Mouse (Mus musculus) CD8-positive naive resting alpha-beta T cell, adult 2 months (primary cell): ENCODE results near the gene Pmis2.

Experiments used
- DNase-seq, 2 experiments: peaks; one replicate each; pipeline ENCODE4 v3.0.0; 2022; ENCODE audit warnings: low read depth in 2 of 2, low spot score in 2 of 2

The Pmis2 gene

DNA sequence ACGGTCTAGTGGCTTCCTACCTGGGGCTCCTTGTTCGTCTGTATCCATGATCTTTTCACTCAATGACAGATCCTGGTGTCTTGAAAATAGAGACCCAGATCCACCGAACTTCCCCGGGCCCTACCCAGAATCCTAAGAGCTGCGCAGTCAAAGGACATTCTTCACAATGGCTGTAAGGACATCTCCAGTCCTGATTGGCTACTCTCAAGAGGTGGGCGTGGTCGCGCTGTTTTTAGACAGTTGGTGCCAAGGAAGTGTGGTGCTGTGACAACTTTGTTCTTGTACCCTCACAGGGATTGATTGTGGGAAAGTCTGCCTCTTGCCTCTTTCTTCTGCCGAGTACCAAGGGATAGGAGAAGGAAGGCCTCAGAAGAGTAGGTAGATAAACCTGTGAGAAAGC, at the start of gene Pmis2:
Gene Pmis2, minus strand, starts transcription at position 126 of the 400 bp plus-strand sequence.
- DNase-seq: no peak

DNA sequence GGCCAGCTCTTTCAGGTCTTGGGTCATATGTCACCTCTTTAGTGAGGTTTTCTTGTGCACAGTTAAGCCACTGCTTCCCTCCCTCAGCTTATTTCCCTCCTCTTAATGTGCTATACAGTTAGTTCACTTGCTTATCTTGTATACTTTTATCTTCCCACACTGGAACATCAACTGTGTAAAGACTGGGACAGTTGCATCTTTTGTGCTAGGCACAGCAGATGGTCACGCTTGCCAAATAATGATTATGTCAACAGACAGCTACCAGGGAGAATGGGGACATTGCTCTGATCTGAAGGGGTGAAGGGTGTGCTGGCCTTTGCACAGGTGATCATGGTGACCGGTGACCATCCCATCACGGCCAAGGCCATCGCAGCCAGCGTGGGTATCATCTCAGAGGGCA, 48.3 kb upstream of the Pmis2 start:
- no peak for DNase-seq

DNA sequence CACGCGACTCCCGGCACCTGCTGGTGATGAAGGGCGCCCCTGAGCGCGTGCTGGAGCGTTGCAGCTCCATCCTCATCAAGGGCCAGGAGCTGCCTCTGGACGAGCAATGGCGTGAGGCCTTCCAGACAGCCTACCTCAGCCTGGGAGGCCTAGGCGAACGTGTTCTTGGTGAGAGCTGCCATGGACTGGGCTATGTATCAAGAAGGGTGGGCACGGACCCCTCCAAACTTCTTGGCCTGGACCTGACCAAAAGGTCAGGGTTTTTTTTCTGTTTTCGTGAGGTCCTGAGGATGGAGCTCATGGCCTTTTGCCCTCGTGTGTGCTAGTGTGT, 46.3 kb upstream of the Pmis2 start:
- DNase-seq: no peak

DNA sequence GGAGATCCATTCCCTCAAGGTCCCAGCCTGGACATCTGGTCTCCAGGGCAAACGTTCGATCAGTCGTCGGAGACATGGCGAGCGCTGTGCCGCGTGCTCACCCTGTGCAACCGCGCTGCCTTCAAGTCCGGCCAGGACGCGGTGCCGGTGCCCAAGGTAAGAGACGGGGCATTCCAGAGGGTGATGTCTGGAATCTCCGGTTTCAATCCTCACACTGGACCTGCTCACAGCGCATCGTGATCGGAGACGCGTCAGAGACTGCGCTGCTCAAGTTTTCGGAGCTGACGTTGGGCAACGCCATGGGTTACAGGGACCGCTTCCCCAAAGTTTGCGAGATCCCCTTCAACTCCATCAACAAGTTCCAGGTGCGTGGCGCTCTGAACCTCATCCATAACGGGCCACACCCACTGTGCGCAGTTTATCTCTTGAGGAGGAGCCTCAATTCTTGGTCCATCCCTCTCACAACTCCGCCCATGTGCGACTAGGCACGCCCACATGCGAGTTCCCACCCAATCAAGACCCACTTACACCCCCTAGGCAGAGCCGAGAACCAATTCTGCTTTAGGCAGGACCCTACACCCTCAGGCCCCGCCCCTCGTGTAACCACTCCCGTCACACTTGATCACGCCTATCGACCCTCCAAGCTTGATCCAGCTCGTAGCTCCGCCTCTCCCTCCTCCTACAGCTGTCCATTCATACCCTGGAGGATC, 45.8 kb upstream of the Pmis2 start:
- peak; percentile 33 to 61 for DNase-seq

DNA sequence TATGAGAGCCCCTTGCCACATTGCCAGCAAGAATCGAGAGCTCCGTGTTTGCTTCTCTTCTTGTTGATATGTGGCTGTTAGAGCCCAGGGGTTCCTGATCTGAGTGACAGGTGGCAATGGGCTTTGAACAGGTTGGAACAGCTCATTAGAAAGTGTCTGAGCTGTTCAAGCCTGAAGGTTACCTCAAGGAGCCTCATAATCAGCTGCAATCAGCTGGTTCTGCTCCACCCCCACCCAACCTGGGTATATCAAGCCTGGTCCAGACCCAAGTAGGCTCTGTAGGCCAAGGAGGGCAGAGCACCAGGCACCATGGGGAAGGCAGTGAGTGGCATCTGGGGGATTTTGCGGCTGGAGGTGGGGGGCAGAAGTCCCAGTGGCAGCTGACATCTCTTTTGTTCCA, 40.5 kb upstream of the Pmis2 start, which contains the start of gene Atp4a:
Gene Atp4a, plus strand, starts transcription at position 268 of the 400 bp plus-strand sequence.
- DNase-seq: no peak

DNA sequence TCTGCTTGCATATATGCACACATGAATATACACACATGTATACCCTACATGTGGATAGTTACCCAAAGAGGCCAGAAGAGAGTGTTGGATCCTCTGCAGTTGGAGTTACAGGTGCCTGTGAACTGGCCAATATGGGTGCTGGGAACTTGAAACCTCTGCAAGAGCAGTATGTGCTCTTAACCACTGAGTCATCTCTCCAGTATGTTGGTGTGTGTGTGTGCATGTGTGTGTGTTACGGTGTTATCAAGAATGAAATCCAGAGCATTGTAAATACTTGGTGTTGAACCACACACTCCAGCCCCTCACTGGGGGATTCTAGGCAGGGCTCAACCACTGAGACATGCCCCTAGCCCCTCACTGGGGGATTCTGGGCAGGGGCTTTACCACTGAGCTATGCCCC, 36.0 kb upstream of the Pmis2 start:
- DNase-seq: no peak

DNA sequence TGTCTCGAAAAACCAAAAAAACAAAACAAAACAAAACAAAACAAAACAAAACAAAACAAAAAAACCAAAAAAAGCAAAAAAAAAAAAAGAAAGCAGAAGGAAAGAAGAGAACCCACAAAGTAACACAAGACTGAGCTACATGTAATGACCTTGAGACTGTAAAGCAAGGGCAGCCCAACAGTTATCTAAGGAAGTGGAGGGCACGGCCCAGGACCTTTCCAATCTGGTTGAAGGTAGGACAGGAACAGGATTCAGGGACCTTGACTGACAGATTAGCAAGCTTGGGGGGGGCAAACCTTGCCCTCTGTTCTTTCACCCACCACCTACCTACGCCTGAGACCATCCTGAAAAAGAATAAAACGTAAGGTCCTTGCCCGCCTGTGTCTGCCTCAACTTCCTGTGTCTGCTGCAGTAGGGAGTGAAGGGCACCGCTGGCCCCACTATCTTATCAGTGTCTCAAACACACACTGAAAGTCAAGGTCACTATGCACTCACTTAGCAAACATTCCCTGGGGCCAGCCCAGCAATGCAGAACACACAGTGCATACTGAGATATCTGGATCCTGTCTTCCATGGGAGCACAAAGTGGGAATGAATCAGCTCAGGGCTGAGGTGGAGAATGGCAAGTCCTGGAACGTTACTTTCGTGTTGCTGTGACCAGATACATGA, 34.9 kb upstream of the Pmis2 start:
- no peak for DNase-seq

DNA sequence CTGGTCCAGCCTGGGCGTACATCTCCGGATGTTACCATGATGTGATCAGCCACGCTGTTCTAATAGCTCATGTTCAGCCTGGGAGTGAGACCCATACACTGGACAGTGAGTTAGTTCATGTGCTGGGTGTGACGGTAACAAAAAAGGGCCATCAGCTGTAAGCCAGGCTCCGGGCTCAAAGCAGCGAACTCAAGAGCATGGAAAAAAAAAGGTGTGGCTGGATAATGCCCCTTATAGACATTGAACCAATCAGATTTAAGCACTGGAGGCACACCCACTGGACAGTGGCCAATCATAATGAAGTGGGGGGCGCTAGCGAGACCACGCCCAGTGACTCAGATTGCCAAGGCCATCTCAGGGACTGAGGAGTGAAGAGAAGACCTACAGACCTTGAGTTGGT, 27.2 kb upstream of the Pmis2 start, which contains the start of gene 2200002J24Rik:
Gene 2200002J24Rik, plus strand, starts transcription at position 338 of the 400 bp plus-strand sequence.
- DNase-seq: no peak

DNA sequence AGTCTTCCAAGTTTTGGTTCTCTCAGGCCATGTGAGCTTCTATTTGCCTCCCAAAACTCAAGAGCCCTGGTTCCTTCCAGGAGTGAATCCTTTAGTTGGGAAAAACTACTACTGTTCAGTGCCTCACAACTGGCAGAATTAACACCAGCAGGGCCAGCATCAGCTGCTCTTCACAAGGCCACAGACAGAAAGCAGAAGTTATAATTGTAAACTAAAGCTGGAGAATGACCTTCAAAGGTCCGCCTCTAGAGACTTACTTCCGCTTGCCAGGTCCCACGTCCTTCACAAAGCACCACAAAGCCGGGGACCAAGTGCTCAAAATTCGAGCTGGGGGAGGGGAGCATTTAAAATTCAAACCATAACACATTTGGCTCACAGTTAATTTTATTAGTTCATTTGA, 26.7 kb upstream of the Pmis2 start:
- DNase-seq: no peak

DNA sequence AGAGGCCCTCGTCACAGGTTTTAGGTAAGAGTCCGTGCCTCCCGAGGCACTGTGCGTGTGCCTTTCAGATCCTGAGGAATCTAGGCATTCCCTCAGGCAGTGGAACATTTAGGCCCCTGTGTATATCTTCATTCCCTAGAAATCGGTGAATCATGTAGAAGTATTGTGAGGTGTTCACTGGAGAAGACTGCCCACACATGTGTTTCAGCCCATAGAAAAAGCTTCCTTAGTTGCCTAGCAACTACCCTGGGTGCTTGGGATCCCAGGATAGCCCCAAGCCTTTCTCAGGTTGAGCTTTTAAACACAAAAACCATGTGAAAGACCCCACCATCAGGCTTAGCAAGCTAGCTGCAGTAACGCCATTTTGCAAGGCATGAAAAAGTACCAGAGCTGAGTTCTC, 16.9 kb upstream of the Pmis2 start:
- DNase-seq: no peak

DNA sequence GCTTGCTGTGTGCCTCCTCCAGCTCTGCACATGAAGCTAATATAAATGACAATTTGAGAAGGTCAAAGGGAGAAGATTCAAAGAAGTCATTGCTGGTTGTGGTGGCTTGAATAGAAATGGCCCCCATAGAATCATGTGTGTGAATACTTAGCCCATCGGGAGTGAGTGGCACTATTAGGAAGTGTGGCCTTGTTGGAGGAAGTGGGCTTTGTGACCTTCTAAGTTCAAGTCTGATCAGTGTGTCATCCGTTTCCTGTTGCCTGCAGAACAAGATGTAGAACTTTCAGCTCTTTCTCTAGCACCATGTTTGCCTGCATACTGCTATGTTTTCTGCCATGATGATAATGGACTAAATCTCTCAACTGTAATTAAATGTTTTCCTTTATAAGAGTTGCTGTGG, 12.0 kb upstream of the Pmis2 start:
- no peak for DNase-seq

DNA sequence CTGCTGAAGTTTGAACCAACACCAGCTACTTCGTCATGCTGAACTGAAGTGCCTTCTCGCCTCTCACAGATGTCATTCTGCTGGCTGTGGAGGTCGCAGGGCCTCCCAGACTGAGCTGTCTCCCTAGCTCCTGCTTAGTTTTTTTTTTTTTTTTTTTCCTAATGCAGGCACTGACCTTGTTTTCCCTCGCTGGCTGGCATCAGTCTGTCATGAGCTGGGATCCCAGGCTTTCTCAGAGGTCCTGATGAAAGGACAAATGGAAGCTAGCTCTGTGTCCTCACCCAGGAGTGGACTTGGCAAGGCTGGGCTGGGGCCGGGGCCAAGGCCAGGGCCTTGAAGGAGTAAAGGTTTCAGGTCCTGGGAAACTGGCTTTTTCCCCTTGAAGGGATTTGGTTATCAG, 10.5 kb upstream of the Pmis2 start:
- no peak for DNase-seq

DNA sequence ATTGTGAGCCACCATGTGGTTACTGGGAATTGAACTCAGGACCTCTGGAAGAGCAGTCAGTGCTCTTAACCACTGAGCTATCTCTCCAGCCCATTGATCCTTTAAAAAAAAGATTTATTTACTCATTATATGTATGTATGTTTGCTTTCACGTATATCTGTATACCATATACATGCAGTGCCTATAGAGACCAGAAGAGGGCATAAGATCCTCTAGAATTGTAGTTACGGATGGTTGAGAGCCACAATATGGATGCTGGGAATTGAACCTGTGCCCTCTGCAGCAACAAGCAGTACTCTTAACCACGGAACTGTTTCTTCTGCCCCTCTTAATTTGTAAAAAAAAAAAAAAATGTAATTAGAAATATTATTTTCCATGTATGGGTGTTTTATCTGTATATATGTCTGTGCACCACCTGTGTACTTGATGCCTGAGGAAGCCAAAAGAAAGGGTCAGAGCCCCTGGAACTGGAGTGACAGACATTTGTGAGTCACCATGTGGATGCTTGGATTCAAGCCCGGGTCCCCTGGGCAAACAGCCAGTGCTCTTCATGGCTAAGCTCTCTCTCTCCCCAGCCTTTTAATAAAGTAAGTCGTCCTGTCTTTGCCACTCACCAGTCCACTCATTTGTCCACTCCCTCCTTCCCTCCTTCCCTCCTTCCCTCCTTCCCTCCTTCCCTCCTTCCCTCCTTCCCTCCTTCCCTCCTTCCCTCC, 7.0 kb upstream of the Pmis2 start:
- DNase-seq: no peak

DNA sequence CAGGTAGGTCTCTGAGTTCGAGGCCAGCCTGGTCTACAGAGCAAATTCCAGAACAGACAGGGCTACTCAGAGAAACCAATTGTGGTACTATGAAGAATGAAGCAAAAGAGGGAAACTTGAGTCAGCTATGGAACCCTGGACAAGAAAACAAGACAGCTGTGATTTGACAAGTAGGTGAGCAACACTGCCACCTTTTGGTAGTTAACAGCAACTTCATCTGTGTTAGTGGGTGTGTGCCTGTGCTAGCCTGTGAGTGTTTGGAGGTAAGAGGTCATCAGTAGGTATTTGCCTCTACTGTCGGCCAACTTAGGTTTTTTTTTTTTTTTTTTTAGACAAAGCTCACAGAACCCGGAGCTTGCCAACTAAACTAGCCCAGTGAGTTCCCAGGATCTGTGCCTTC, 2.2 kb downstream of the Pmis2 start:
- no peak for DNase-seq

DNA sequence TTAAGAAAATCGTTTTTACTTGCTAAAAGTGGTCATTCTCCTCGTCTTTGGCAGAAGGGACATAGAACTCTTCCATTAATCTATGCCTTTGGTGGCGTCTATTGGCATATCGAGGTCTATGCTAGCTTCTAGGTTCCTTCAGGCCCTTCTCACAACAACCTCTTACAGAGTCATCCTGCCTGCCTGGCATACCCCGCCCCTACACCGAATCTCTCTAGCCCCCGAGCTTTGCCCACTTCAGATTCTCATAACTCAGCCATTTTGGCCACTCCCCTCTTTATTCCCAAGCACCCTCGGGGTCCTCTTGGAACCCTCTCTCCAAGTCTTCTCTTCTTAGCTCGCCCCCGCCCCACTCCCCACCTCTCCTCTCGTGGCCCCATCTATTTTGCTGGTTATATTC, 6.1 kb downstream of the Pmis2 start:
- no peak for DNase-seq

DNA sequence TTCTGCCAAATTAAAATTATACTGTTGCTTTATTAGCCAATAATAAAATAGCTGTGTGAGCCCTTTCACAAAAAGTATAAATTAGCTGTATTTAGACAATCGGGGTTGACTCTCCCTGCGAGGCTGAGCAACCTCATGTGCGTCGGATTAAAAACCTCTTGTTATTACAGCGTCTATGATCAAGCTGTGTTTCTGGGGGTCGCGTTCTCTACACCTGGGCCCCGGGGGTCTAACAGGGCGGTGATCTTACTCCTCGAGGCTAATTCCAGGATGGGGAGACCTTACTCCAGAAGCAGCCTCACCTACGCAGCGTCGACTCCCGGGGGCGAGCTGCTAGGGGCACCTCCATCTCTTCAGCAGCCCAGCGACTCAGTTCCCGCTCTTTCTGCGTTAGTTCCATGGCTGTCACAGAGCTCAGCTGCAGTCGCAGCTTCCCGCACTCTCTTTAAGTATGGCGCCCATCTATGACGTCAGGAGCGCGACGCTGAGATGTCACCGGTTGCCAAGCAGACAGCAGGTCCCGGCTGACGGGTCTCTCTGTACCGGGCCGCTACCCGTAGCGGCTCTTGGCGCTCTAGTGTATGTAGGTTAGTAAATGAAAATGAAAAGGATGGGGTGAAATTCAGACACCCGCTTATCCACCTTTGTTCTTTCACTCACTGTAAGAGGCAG, 6.7 kb downstream of the Pmis2 start, which contains the start of gene Haus5:
Gene Haus5, minus strand, starts transcription at position 466 of the 672 bp plus-strand sequence.
- DNase-seq: peak; percentile 87 to 94

DNA sequence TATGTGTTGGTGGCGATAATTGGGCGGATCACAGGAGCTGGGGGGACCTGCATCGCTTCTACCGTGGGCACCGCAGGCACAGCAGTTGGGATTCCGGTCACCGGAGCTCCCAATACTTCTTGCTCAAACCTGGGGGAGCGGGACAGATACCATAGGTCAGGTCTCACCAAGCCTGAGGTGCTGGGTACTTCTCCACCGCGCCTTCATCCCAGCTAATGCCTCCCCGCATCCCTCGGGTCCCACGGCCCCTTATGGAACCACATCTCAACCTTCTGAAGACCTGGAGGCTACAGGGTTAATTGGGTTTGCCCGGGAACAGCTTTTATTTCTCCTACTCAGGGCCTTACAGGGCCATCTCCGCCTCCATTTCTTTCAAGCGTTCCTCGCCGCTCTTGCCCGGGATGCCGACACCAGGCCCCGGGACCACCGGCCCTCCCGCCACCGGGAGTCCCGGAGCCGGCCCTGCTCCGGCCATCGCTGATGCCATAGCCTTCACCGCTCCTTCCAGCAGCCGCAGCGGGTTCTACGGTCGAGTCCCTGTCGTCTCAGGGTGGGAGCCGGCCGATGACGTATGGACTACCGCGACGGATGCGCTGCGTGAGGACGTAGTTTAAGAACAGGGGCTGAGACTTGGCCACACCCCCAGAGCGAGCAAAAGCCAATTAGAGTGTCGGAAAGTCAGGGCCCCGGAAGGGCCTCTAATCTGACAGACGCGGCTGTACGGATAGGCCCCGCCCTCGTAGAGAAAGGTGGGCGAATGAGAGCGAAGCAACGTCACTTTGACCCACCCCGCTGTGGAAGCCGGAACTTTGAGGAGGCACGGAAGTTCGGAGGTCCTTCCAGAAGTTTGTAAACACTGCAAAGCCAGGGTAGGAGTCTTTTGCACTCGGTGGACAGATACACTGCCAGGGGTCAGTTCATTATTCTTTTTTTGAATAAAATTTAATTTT, 21.5 kb downstream of the Pmis2 start, which contains the start of gene Rbm42:
Gene Rbm42, minus strand, starts transcription at position 727 of the 950 bp plus-strand sequence.
- peak; percentile 94 to 95 for DNase-seq

DNA sequence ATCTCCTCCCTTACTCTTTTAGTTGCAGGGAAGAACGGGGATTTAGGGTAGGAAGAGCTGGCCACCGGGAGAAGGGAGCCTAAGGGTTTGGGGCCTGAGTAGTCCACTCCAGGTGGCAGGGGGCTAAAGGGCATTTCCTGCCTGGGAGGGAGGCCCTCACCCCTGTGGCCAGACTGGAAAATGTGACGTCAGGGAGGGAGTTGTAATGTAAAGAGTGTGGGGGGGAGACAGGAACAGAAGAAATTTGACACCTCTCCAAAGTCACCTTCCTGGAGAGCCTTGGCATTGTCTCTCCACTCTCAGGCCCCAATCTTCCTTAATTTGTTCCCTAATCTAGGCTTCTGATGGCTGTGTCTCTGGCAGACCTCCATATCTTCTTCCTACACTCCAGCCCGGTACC, 32.3 kb downstream of the Pmis2 start:
- DNase-seq: no peak

DNA sequence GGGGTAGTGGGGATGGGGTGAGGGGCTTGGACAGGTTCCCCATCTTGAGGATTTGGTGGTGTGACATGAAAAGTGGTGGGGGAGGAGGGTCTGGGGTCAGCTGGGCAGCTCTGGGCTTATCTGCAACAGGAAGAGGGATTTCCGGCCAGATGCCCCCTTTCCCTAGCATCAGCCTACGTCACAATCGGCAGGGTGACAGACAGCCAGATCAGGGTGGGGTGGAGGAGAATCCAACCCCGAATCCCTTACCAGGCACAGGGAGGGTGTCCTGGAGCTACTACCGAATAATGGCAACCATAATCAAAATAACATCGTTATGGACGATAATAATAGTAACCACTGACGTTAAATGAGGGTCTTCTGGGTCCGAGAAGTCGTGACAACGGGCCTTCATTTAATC, 35.0 kb downstream of the Pmis2 start:
- DNase-seq: no peak

DNA sequence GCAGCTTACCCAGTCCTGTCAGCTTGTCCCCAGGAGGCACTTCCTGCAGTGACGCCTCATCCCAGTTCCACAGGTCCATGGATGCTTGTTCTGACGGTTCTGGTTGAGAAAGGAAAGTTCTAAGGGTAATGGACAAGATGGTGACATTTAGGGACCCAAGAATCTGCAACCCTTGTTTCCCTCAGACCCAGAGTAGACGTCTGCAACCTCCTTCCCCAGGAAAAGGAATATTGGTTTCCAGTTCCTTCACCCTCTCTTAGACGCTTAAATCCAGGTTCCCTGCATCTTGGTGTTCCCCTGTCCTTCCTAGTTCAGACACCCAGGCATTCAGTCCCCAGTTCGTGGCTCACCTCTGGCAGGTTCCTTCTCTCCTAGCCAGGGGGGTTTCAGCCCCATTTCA, 35.7 kb downstream of the Pmis2 start, which contains the start of gene Etv2:
Gene Etv2, minus strand, starts transcription at position 101 of the 400 bp plus-strand sequence.
- no peak for DNase-seq
